Mouse (Mus musculus) heart, postnatal 0 days (tissue): ENCODE measurements around the gene Bend3.

Experiments
- CTCF ChIP-seq: IDR thresholded peaks from 2 replicates; pipeline ENCODE4 v1.5.1; 2016; ENCODE audit warnings: antibody characterized with exemption, control low read depth, low read depth
- EP300 ChIP-seq: IDR thresholded peaks from 2 replicates; pipeline ENCODE4 v1.6.1; 2016; ENCODE audit warnings: antibody characterized with exemption, low read depth

- no peak for TF ChIP-seq EP300
- TF ChIP-seq CTCF, result no peak
Observed at GRCm38 (mm10) chr10:43452663-43452996, 26.0 kb upstream of the Bend3 start.
